In genomic region chr8:80739932-80740331, GRCm38 (mm10) we compare ENCODE assay signal across 8 mouse cellular contexts. TPM values are rescaled to one million over a fixed set of nuclear protein-coding genes. Genes with fewer than 3 reads are reported as not detected.
DNase-seq lines count a peak whose midpoint lies in the region; ATAC-seq and TF ChIP-seq lines count a peak whose summit lies in the region.

No protein-coding gene starts in this region.

- DNase-seq in lung, postnatal 4 days, result no peak
- DNase-seq in limb, embryonic 10.5 days (ENCODE audit: low spot score), result no peak
- DNase-seq in adrenal gland, adult 8-10 months, result no peak
- DNase-seq in layer of hippocampus, adult 8-10 months (ENCODE audit: low spot score in 2 of 2), result no peak
- no peak for DNase-seq in MN1 (ENCODE audit: low spot score)

- TF ChIP-seq POLR2A in embryonic fibroblast, embryonic 13.5 days (IDR thresholded peaks at IDR 0.05; ENCODE audit: low read depth, low read length), result no peak

- no peaks in the 10 kb centered on the region for H3K27me3 ChIP-seq in lung, embryonic 15.5 days
- no peaks in the 10 kb centered on the region for H3K27me3 ChIP-seq in limb, embryonic 10.5 days (ENCODE audit: low read depth, poor library complexity, severe bottlenecking)
- no peaks in the 10 kb centered on the region for H3K27me3 ChIP-seq in neural tube, embryonic 14.5 days (ENCODE audit: control insufficient read depth, insufficient read depth, low read length)

- peak overlapping the region; percentile 58 for H3K9ac ChIP-seq in lung, embryonic 15.5 days
- peak overlapping the region; percentile 50 for H3K9ac ChIP-seq in neural tube, embryonic 14.5 days (replicated peaks; ENCODE audit: low read depth, low read length)

- ATAC-seq in lung, embryonic 15.5 days (ENCODE audit: borderline replicate concordance, extremely low read depth, low FRiP score, low TSS enrichment), result peak; percentile 48
- ATAC-seq in neural tube, embryonic 14.5 days (ENCODE audit: low read depth), result peak; percentile 54

- no peak for TF ChIP-seq CTCF in embryonic fibroblast, embryonic 13.5 days (IDR thresholded peaks at IDR 0.05; ENCODE audit: borderline replicate concordance, insufficient read depth, low read length)

- H3K9me3 ChIP-seq in lung, embryonic 15.5 days, result no peaks in the 10 kb centered on the region
- no peaks in the 10 kb centered on the region for H3K9me3 ChIP-seq in limb, embryonic 10.5 days (replicated peaks)
- H3K9me3 ChIP-seq in neural tube, embryonic 14.5 days (ENCODE audit: control insufficient read depth, low read length), result no peaks in the 10 kb centered on the region; the same call in 1 of the 2 replicates

- peak overlapping the region; percentile 88 for H3K4me3 ChIP-seq in lung, embryonic 15.5 days
- peak overlapping the region; percentile 35 for H3K4me3 ChIP-seq in embryonic fibroblast, embryonic 13.5 days (ENCODE audit: insufficient read depth, low read length)
- peak overlapping the region; percentile 93 for H3K4me3 ChIP-seq in limb, embryonic 10.5 days
- H3K4me3 ChIP-seq in neural tube, embryonic 14.5 days (ENCODE audit: low read depth, low read length), result peak overlapping the region; percentile 88

- peaks cover 9% of the 10 kb centered on the region for H3K4me1 ChIP-seq in lung, embryonic 15.5 days
- H3K4me1 ChIP-seq in embryonic fibroblast, embryonic 13.5 days (ENCODE audit: control insufficient read depth, insufficient read depth, low read length), result no peaks in the 10 kb centered on the region
- peaks cover 8% of the 10 kb centered on the region for H3K4me1 ChIP-seq in limb, embryonic 10.5 days
- H3K4me1 ChIP-seq in neural tube, embryonic 14.5 days (ENCODE audit: control insufficient read depth, insufficient read depth, low read length), result peaks cover 7% of the 10 kb centered on the region; the same call in 1 of the 2 replicates

- 11% methylated on average over 14 of the region's 14 CpGs for WGBS in lung, embryonic 15.5 days
- WGBS in limb, embryonic 10.5 days, result 17% methylated on average over 14 of the region's 14 CpGs
- WGBS in neural tube, embryonic 14.5 days, result 12% methylated on average over 14 of the region's 14 CpGs

- peaks cover 10% of the 10 kb centered on the region; the same call in 1 of the 2 replicates for H3K36me3 ChIP-seq in lung, embryonic 15.5 days
- H3K36me3 ChIP-seq in limb, embryonic 10.5 days, result peaks cover 15% of the 10 kb centered on the region
- H3K36me3 ChIP-seq in neural tube, embryonic 14.5 days (ENCODE audit: control insufficient read depth, insufficient read depth, low read length), result peaks cover 10% of the 10 kb centered on the region

- peak overlapping the region; percentile 98 for H3K27ac ChIP-seq in lung, embryonic 15.5 days
- peak overlapping the region; percentile 75 for H3K27ac ChIP-seq in embryonic fibroblast, embryonic 13.5 days (ENCODE audit: insufficient read depth, low read length)
- peak overlapping the region; percentile 86 for H3K27ac ChIP-seq in limb, embryonic 10.5 days
- H3K27ac ChIP-seq in neural tube, embryonic 14.5 days (ENCODE audit: low read depth, low read length), result peak overlapping the region; percentile 91

- H3K4me2 ChIP-seq in lung, embryonic 15.5 days, result peak overlapping the region; percentile 66
- H3K4me2 ChIP-seq in neural tube, embryonic 14.5 days (ENCODE audit: low read depth, low read length), result peak overlapping the region; percentile 50

RNA-seq across cellular contexts. Expression of gene Smarca5, which starts 0.6 kb away (rescaled TPM):
- 82.0 and 85.4 TPM in 2 replicates for polyA plus RNA-seq in lung, embryonic 15.5 days (2015; fragmentation: Nextera tagmentation; extraction: Ambion mirVana)
- 94.9 and 110 TPM in 2 replicates for polyA plus RNA-seq in embryonic fibroblast, embryonic 13.5 days (2011; ENCODE audit: insufficient read length, low read depth, missing spikeins)
- 98.8 and 110 TPM in 2 replicates for polyA plus RNA-seq in limb, embryonic 10.5 days (2016; fragmentation: Nextera tagmentation; extraction: Ambion mirVana)
- polyA plus RNA-seq in neural tube, embryonic 14.5 days (2014; fragmentation: Nextera tagmentation; extraction: Ambion mirVana), result 49.2 and 60.9 TPM in 2 replicates
- 10 to 100 TPM; 64.8 to 83.0 (median 76.3) TPM for total RNA-seq in adrenal gland, adult 8-10 months (2022)
- total RNA-seq in layer of hippocampus, adult 8-10 months (2022), result 10 to 100 TPM; 52.2 to 60.2 (median 56.5) TPM

Comparison
In these comparisons a context has a peak if more than half of its experiments do, and no peak if none do; other contexts are left out.
1. H3K4me3 ChIP-seq: peak in every context shown above with its lines; median percentile 93 in limb, embryonic 10.5 days; 88 in lung, embryonic 15.5 days; 88 in neural tube, embryonic 14.5 days; 35 in embryonic fibroblast, embryonic 13.5 days.